Mouse (Mus musculus) myocyte (in vitro differentiated cells): ENCODE measurements around the gene Cpne5.

Source experiments
- E2F4 ChIP-seq: IDR thresholded peaks from one replicate; pipeline ENCODE4 v1.6.1; 2011; ENCODE audit warnings: mild to moderate bottlenecking, control low read depth, moderate library complexity; ENCODE audit not compliant: insufficient read depth
- MAX ChIP-seq: IDR thresholded peaks from one replicate; pipeline ENCODE4 v1.6.1; 2011; ENCODE audit warnings: low read depth, mild to moderate bottlenecking, control low read depth
- MYOD1 ChIP-seq, 3 experiments: IDR thresholded peaks; one replicate each; pipeline ENCODE4 v1.6.1; 2011; ENCODE audit warnings: control low read depth in 2 of 3, low read depth in 2 of 3, mild to moderate bottlenecking in 2 of 3, moderate library complexity in 1 of 3; ENCODE audit not compliant: insufficient read length in 2 of 3, control insufficient read depth in 1 of 3
- POLR2A ChIP-seq: IDR thresholded peaks from one replicate; pipeline ENCODE4 v1.6.1; 2011; ENCODE audit warnings: low read depth, mild to moderate bottlenecking, control low read depth, moderate library complexity; ENCODE audit not compliant: insufficient read length
- POLR2AphosphoS2 ChIP-seq: IDR thresholded peaks from one replicate; pipeline ENCODE4 v1.6.1; 2011; ENCODE audit warnings: low read depth, control low read depth; ENCODE audit not compliant: insufficient read length
- SRF ChIP-seq: IDR thresholded peaks from one replicate; pipeline ENCODE4 v1.6.1; 2011; ENCODE audit warnings: low read depth; ENCODE audit not compliant: control insufficient read depth, insufficient read length
- TCF3 ChIP-seq: IDR thresholded peaks from one replicate; pipeline ENCODE4 v1.6.1; 2011; ENCODE audit warnings: low read depth, control low read depth; ENCODE audit not compliant: insufficient read length

GRCm38 (mm10) chr17:29236111-29236510, 1.9 kb downstream of the Cpne5 start:
- TF ChIP-seq POLR2AphosphoS2 (no peak), E2F4 (no peak), TCF3 (no peak), POLR2A (no peak), MYOD1 (IDR thresholded peaks at IDR 0.05; ENCODE audit: control insufficient read depth in 1 of 3, insufficient read length in 2 of 3, low read depth in 2 of 3) (peak in 1 of 3 experiments; percentile 24), MAX (no peak), SRF (no peak)
